Mouse (Mus musculus) adrenal gland, adult (tissue): ENCODE measurements at regions not wholly inside any gene's neighbourhood (a gene's known extent, or its start where the extent isn't known, plus 50 kb on each side); places are given as distances from the start of the nearest gene placed in this dataset.
A peak's percentile ranks its signal among the peaks of the same experiment; 100 is the strongest.

ENCODE experiments used
- DNase-seq, 2 experiments: peaks; one replicate each; pipeline ENCODE4 v3.0.0; 2022 to 2023; ENCODE audit warnings: low spot score in 1 of 2; ENCODE audit not compliant: inconsistent age in 2 of 2

- no peak for DNase-seq
These were observed 239.6 kb upstream of the Zdhhc25 start for GRCm38 (mm10) chr15:88360375-88361035.

GRCm38 (mm10) chr15:88361351-88361750 lies 238.8 kb upstream of the Zdhhc25 start:
- no peak for DNase-seq

DNA sequence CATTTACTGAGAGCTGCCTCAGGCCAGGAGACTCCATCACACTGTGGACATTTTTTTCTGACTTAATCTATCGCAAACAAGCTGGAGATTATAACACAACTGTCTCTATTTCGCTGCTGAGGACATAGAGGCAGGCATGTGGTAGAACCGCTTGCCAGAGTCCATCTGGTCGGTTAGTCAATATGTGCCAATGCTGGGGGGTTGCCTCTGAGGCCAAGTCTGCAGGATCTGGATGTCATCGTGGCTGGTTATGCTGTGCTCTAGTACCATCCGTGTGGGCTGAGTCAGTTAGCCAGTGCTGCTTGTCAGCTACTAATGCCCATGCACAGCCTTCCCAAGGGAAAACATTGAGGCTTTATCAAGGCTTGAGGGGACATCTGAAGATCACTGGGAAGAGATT lies 237.1 kb upstream of the Zdhhc25 start:
- DNase-seq: no peak

DNA sequence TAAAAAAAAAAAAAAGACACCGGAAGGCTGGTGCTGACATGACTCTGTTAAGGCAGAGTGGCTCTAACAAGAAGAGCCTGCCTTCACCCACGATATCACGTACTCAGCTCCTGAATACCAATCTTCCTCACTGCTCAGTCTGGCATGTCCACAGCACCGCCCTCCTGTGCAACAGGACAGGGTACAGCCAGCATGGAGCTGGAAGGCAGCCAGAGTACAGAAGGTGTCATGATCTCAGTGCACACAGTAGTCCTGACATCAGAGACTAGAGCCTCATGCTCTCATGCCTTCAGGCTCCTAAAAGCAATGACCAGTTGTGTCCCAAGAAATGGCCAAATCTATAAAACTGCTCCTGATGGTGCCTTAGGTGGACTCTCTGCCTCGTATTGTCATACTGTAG lies 229.7 kb upstream of the Zdhhc25 start:
- no peak for DNase-seq

DNA sequence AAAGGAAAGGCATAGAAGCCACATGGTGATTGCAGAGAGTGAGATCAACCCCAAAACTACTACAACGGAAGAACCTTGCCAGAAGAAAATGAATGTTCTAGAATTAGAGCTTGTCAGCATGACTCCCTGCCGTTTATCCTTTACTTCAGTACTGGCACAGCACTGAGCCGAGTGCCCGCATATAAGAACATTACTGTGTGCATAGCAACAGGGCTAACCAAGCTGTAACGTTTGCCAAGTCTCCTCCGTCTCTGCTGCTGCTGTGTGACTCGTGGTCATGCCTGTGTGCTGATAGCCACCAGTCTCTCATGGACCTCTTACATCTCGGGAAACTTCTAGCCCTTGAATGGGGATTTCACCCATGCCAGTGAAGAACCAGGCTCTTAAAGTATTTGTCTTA lies 228.1 kb upstream of the Zdhhc25 start:
- DNase-seq: no peak

GRCm38 (mm10) chr15:88373923-88374322 lies 226.2 kb upstream of the Zdhhc25 start:
- no peak for DNase-seq

DNA sequence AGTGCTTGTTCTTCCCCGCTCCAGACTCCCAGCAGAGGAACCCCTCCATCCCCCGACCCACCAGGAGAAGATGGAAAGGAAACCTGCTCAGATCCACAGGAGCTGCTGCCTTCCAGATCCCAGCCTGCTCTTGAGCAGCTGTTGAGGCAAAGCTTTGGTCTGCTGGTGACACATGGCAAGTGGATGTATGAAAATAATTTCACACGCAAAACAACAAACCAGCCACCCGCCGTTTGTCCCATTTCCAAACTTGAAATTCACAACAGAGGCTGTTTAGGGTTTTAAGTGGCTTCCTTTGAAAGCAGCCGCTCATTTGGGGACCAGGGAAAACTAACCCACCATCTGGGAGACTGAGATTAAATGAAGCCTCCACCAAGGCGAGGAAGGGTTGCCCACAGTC lies 220.8 kb upstream of the Zdhhc25 start:
- DNase-seq: no peak

- DNase-seq: no peak
These were observed 220.0 kb upstream of the Zdhhc25 start for GRCm38 (mm10) chr15:88379951-88380623.

DNA sequence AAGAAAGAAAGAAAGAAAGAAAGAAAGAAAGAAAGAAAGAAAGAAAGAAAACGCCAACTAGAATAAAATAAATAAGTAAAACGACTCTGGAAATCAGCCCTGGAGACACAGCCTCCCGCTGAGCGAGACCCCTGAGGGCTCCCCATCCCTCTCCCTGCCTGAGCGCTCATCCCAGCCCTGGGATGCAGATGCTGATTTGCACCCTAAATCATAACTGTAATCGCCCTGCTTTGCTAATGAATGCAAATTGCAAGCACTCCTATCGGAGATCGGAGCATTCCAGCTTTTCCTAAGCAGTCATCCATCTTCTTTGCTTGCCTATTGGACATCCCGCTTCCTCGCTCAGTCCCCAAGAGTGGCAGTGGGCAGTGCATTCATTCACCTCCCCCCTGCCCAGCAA lies 218.7 kb upstream of the Zdhhc25 start:
- no peak for DNase-seq

- no peak for DNase-seq
These were observed 214.2 kb upstream of the Zdhhc25 start for GRCm38 (mm10) chr15:88385943-88386342.

DNA sequence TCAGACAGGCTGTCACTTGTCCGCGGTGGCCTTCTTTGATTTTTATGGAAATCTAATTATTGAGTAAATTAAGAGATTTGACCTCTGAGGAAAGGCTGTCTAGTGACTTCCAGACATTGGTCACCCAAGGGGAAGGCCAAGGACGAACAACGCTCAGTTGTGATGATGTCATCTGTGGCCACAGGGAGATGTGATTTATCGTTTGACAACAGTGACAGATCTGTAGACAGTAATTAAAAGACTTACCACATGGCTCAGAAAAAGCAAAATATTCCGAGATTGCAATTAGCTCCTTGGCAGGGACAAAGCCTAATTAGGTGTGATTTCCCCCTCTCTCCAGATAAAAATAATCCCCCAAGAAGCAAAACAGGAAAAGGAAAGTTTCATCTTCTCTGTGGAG lies 213.4 kb upstream of the Zdhhc25 start:
- DNase-seq: peak; percentile 38 to 78

GRCm38 (mm10) chr15:88391822-88392221 lies 208.3 kb upstream of the Zdhhc25 start:
- DNase-seq: no peak

DNA sequence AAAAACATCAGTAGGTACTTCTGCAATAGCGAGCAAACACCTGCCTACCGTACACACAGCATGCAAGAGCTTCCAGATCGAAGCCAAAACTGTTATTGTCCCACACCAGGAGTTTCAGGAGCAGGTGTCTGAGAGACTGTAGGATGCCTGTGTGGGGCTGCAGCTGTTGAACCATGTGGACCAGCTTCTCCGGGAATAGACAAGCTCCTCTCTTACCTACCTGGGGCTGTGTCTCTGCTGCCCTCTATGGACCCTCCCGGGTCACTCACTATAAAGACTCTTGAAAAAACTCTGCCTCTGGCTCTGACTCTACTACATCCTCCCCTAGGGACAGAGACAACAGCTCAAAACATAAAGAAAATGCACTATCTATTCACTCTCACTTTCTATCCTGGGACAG lies 201.0 kb upstream of the Zdhhc25 start:
- no peak for DNase-seq

GRCm38 (mm10) chr15:88399989-88400388 lies 200.1 kb upstream of the Zdhhc25 start:
- DNase-seq: no peak

DNA sequence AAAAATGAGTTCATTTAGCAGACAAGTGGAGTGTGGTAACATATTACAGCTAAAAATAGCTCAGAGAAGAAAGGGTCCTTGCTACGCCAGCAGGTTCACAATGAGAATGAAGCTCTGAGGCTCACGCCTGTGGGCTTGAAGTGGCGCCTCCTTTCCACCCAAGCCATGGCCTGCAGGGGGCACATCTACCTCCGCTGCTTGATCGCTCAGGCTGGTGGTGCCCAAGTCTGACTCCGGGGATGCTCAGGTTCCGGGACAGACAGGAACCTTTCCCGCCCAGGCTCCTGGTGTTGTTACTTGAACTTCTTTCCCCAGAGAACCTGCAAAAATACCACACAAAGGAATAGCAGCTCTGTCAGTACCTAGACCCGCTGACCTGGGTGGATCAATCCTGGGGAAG lies 199.3 kb upstream of the Zdhhc25 start:
- no peak for DNase-seq

DNA sequence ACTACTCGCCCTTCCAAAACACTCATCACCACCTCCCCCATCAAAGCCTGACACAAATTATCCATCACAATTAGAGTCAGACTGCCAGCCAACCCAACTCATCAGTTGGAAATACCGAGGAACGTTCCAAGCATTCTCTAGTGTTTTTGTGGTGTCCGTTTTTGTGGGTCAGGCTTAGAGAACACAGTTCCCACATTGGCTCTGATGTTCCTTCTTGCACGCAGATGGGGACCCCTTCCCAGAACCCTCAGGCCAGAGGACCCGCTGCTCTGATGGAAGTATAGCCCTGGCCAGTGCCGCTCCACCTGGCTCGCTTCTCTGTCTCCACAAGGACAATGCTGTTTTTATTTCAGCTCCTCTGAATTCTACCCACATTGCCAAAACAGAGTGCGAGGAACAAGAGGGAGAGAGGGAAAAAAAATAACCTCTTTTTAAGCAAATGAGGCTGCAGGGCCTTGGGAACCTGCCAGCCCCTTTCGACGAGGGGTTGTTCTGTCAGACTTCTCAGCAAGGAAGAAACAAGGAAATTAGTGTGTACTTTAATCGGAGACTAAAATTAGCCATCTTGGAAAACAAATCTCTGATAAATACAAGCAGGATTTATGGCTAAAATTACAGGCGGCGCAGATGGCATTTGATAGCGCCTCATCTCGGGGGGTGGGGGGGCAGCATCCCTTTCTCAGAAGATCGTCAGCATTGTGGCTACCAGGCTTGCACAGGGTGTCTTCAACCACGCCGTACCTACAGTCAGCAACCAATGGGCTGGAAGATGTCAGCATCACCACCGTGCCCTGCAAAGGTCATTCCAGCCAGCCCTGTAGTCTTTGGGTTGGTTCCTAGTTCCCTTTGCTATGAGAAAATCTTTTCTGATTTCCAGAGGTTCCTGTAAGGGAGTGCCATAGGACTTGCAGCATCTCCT lies 191.4 kb upstream of the Zdhhc25 start:
- no peak for DNase-seq

GRCm38 (mm10) chr15:88414206-88414605 lies 185.9 kb upstream of the Zdhhc25 start:
- DNase-seq: no peak

DNA sequence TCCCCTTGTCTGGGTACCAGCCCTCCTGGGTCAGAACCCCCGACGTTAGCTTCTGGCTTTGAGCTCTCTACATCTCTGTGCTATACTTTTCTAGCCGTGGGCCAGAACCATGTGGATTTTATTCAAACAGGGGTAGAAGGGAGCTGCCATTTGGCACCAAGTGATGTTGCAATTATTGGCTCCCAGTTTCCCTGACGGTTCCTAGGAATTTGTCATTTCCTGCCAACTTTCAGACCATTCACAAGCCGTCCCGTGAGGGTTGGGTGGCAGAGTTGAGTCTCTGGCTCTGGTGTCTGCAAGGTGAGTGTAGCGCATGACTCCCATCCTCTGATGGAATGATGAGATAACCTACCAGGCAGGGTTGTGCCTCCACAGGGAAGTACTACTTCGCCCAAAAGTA lies 181.2 kb upstream of the Zdhhc25 start:
- no peak for DNase-seq

DNA sequence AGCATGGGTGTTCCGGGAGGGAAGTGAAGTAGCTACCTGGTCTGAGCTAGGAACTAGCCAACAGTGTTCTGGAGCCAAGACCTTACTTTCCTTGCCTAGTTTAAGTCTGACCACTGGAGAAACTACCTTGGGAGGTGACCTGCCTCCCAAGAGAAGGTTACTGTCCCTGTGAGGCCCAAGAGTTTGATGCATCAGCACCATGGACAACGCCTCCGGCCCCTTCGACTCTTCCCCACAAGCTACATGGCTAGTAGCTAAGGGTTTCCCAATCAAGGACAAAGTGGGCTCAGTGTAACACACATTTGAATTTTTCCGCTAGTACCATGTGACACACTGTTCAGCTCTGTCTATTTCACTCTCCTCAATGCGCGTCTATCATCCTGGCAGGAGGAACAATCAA lies 171.7 kb upstream of the Zdhhc25 start:
- no peak for DNase-seq

DNA sequence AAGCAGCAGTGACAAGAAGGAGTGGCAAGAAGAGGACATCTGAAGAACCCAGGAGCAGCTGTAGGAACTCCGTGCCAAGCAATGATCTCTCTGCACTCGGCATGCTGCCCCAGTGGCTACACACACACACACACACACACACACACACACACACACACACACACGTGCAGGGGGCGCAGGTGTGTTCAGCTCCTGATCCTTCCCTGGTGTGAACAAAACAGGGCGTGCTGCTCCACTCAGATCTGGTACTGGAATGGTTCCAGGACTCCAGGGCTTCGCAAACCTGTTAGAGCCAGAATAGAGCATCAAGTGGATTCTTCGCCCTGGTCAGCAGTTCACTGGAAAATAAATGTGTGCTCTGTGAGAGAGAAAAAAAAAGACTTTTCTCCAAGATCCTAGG lies 169.2 kb upstream of the Zdhhc25 start:
- no peak for DNase-seq

DNA sequence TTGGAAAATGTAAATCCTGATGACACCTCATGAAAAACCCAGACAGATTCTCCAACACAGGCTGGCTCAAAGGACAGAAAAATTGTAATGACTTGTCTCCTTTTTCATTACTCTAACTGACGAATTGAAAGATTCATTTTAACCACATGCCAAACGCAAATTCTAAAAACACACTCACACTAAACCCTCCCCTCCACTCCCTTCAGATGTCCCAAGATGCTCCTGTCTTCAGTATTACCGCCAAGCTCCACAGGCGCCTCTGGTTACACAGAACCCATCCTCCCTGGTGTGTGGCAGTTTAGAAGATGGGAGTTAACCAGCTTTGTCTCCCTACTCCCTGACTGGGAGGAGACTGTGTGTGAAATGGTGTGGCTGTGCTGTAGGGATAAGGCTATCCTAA lies 151.8 kb upstream of the Zdhhc25 start:
- no peak for DNase-seq

DNA sequence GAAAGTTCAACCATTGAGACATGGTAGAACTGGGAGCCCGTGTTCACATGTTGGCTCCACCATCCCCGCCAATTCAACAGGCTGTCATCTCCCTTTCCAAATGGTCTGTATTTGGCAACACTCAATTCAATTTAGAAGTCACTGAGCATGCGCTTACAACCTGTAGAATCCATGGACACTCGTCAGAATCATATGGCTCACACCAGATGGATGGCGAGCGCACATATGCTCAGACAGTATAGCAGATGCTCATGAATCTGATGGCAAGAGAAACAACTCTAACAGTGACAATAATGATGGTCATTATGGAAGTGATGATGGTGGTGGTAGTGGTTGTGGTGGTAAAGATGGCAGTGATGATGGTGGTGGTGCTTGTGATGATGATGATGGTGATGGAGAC lies 148.9 kb upstream of the Zdhhc25 start:
- no peak for DNase-seq
